Mouse (Mus musculus) midbrain, embryonic 10.5 days (tissue): Measurements from ENCODE around the gene Tmcc3. TPM values are rescaled to one million over a fixed set of nuclear protein-coding genes. Genes with fewer than 3 reads are reported as not detected.
"Not testable (repeated sequence)": the region's sequence is repeated elsewhere in the genome, so short reads cannot be mapped to it uniquely, and the experiment has no call there.

Experiments
- DNase-seq: peaks from one replicate; pipeline ENCODE4 v3.0.0-alpha.2; 2017; ENCODE audit warnings: low spot score
- H3K27ac ChIP-seq: fragments of 300-500 bp; sonication (generic); replicated peaks from 2 replicates; pipeline ENCODE4 v1.5.1; 2016; ENCODE audit warnings: mild to moderate bottlenecking
- H3K27me3 ChIP-seq: fragments of 300-500 bp; sonication (generic); 2 replicates; pipeline ENCODE4 v1.6.1; 2016; ENCODE audit warnings: low read depth, mild to moderate bottlenecking; ENCODE audit not compliant: poor library complexity, severe bottlenecking
- H3K36me3 ChIP-seq: fragments of 300-500 bp; sonication (generic); 2 replicates; pipeline ENCODE4 v1.6.1; 2016; ENCODE audit warnings: mild to moderate bottlenecking, moderate library complexity
- H3K4me1 ChIP-seq: fragments of 300-500 bp; sonication (generic); 2 replicates; pipeline ENCODE4 v1.6.1; 2016
- H3K4me3 ChIP-seq: fragments of 300-500 bp; sonication (generic); 2 replicates; pipeline ENCODE4 v1.5.1; 2016; ENCODE audit warnings: mild to moderate bottlenecking, moderate library complexity
- H3K9me3 ChIP-seq: fragments of 300-500 bp; sonication (generic); replicated peaks from 2 replicates; pipeline ENCODE4 v1.6.1; 2016; ENCODE audit warnings: mild to moderate bottlenecking
- WGBS: fragments of 180-500 bp; shearing (Covaris S2); methylation state at CpG from one replicate; pipeline ENCODE4 v1.1.7; 2016; 5-methylcytosine and 5-hydroxymethylcytosine counted together
- polyA plus RNA-seq: library from polyadenylated mRNA; unstranded; fragments of >200 nt; fragmentation: Nextera tagmentation; extraction: Ambion mirVana; gene quantifications from 2 replicates; pipeline ENCODE4 v1.2.1, GENCODE M21; 2016

Gene Tmcc3
- polyA plus RNA-seq, 1 experiment from 2014 or later = 2.9 TPM

DNA sequence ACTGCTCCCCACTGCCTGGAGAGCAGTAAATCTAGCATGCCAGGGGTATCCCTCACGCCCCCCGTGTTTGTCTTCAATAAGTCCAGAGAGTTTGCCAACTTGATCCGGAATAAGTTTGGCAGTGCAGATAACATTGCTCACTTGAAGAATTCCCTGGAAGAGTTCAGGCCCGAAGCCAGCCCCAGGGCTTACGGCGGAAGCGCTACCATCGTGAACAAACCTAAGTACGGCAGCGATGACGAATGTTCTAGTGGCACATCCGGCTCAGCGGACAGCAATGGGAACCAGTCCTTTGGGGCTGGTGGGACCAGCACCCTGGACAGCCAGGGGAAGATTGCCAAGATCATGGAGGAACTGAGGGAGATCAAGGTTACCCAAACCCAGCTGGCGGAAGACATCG, 267.1 kb downstream of the Tmcc3 start:
- DNase-seq = no peak
- Histone ChIP-seq H3K27me3 (no peaks in the 10 kb centered on the region), H3K9me3 (no peaks in the 10 kb centered on the region; the same call in 1 of the 2 replicates), H3K36me3 (0 out of 2 replicates have a peak, but pooled peaks cover 4% of the 10 kb centered on the region), H3K27ac (no peak overlapping the region), H3K4me3 (no peak overlapping the region), H3K4me1 (peaks cover 8% of the 10 kb centered on the region)
- 96% methylated on average over 15 of the region's 15 CpGs for WGBS

DNA sequence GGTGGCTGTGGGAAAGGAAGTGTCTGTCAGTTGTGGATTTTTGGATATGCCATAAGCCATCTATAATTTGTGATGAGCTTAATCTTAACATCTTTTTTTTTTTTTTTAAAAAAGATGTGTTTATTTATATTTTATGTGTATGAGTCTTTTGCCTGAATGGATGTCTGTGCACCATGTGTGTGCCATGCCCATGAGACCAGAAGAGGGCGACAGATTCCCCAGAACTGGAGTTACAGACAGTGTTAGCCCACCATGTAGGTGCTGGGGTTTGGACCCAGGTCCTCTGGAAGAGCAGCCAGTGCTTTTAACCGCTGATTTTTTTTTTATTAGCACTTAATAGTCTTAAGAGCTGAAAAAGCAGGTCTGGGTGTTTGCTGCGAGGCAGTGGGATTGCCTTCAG, 269.6 kb downstream of the Tmcc3 start:
- WGBS = 92% methylated on average over 3 of the region's 3 CpGs
- H3K27me3 ChIP-seq = no peaks in the 10 kb centered on the region; the same call in 1 of the 2 replicates
- DNase-seq = no peak
- no peaks in the 10 kb centered on the region; the same call in 1 of the 2 replicates for H3K9me3 ChIP-seq
- peaks cover 32% of the 10 kb centered on the region for H3K4me1 ChIP-seq
- no peak overlapping the region for H3K27ac ChIP-seq
- no peak overlapping the region for H3K4me3 ChIP-seq
- H3K36me3 ChIP-seq = 0 out of 2 replicates have a peak, but pooled peaks cover 4% of the 10 kb centered on the region

DNA sequence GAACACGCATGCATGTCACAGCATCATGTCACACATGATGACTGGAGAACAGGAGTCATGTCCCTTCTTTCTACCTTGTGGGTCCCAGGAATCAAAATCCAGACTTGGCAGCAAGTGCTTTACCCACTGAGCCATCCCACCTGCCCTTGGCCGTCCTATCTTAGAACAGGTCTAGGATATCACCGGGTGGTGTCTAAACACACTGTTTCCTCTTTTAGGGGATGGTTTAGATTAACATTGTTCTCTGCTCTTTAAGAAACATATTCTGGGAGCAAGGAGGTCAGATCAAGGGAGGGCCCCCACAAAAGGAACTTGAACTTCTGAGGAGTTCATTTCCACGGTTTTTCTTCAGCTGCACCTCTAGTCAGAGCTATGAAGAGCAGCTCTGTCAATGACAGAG, 272.0 kb downstream of the Tmcc3 start:
- no peaks in the 10 kb centered on the region; the same call in 1 of the 2 replicates for H3K9me3 ChIP-seq
- no peak for DNase-seq
- no peak overlapping the region; the same call in 1 of the 2 replicates for H3K27ac ChIP-seq
- H3K36me3 ChIP-seq = 0 out of 2 replicates have a peak, but pooled peaks cover 4% of the 10 kb centered on the region
- peaks cover 38% of the 10 kb centered on the region for H3K4me1 ChIP-seq
- no peak overlapping the region for H3K4me3 ChIP-seq
- peaks cover 5% of the 10 kb centered on the region; the same call in 1 of the 2 replicates for H3K27me3 ChIP-seq
- 78% methylated on average over 4 of the region's 4 CpGs for WGBS

DNA sequence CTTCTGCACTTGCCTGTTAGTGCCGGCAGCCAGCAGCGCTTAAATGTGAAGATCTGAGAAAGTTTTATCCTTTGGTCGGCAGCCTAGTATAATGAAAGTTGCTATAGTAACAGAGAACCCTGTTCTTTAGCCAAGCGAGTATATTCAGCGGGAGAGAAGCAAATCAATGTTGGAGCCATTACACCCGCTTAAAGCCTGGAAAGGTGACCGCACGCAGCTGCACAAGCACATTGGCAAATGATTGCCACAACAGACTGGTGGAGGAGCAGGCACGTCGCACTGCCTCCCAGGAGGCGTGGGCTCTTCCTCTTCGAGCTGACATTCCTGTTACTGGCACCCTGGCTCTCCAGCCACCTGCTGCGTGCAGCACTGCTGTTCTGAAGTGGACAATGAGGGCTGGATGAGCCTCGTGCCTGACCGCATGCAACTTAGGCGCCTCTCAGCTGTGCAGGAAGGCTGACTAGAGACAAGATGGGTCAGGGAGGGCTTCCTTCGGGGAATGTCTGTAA, 273.2 kb downstream of the Tmcc3 start:
- Histone ChIP-seq H3K4me1 (peaks cover 38% of the 10 kb centered on the region), H3K4me3 (peak overlapping the region; percentile 27), H3K27ac (peak overlapping the region; percentile 78), H3K36me3 (0 out of 2 replicates have a peak, but pooled peaks cover 4% of the 10 kb centered on the region), H3K27me3 (peaks cover 5% of the 10 kb centered on the region; the same call in 1 of the 2 replicates), H3K9me3 (no peaks in the 10 kb centered on the region; the same call in 1 of the 2 replicates)
- DNase-seq = peak; percentile 43
- 36% methylated on average over 17 of the region's 17 CpGs for WGBS

DNA sequence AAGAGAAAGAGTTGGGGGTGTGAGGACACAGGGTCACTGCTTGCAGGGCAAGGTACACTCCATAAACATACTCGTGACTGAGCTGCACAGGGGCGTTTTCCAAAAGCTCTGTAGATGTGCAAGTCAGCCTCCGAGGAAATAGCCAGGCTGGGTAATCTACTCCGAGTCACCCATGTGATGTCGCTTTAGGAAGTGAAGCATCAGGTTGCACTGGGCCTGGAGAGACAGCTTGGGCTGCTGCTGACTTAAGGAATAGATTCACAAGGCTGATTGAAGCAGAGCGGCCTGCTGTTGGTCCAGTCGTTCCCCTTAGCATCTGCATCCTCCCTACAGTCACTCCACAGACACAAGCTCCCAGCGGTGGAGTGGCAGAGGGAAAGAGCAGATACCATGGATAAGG, 274.1 kb downstream of the Tmcc3 start:
- DNase-seq = no peak
- 77% methylated on average over 8 of the region's 8 CpGs for WGBS
- peak overlapping the region; percentile 78; the same call in 1 of the 2 replicates for H3K27ac ChIP-seq
- H3K4me1 ChIP-seq = peaks cover 38% of the 10 kb centered on the region
- no peaks in the 10 kb centered on the region; the same call in 1 of the 2 replicates for H3K9me3 ChIP-seq
- H3K4me3 ChIP-seq = no peak overlapping the region
- 0 out of 2 replicates have a peak, but pooled peaks cover under 1% of the 10 kb centered on the region for H3K36me3 ChIP-seq
- peaks cover 5% of the 10 kb centered on the region; the same call in 1 of the 2 replicates for H3K27me3 ChIP-seq

DNA sequence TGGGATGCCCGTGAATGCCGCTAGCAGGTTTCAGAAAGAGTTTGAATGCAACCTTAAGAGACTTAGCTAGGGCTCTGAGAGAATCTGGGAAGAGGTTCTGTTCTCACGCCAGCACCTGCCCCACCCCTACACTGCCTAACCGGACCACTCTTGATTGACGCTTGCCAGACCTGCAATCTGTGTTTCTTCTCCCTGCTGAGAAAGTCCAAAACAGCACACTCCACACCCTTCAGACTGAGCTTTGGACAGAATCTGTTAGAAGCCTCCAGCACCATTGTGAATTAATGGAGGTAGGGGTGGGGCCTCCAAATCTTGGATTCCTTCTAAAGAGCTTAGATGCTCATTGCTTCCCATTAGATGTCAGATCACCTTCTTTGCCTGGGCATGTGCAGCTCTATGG, 277.2 kb downstream of the Tmcc3 start:
- no peak overlapping the region for H3K4me3 ChIP-seq
- H3K9me3 ChIP-seq = 0 out of 2 replicates have a peak, but pooled peaks cover 5% of the 10 kb centered on the region
- H3K27me3 ChIP-seq = peaks cover 5% of the 10 kb centered on the region; the same call in 1 of the 2 replicates
- WGBS = 92% methylated on average over 5 of the region's 5 CpGs
- H3K27ac ChIP-seq = no peak overlapping the region
- H3K36me3 ChIP-seq = no peaks in the 10 kb centered on the region
- H3K4me1 ChIP-seq = peaks cover 29% of the 10 kb centered on the region
- no peak for DNase-seq

DNA sequence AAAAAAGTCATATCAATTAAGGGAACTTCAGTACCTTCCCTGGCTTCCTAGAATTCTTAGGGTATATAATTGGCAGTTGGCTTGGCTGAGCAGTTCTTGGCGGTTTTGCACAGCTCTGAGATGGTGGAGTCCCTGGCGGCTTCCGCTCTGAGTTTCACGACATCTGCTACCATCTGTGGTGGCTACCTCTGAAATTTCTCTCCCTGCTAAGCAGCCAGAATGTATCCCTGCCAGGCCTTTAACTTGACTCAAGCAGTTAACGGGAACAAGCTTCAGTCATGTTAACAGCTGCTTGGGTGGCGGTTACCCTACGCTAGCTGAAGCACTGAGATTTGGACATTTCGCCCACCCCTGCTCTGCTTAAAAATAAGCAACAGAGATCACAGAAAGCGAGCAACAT, 284.0 kb downstream of the Tmcc3 start:
- Histone ChIP-seq H3K9me3 (0 out of 2 replicates have a peak, but pooled peaks cover 5% of the 10 kb centered on the region), H3K4me1 (0 out of 2 replicates have a peak, but pooled peaks cover 4% of the 10 kb centered on the region), H3K4me3 (no peak overlapping the region), H3K36me3 (no peaks in the 10 kb centered on the region), H3K27me3 (no peaks in the 10 kb centered on the region), H3K27ac (no peak overlapping the region)
- WGBS = 91% methylated on average over 9 of the region's 9 CpGs
- no peak for DNase-seq

DNA sequence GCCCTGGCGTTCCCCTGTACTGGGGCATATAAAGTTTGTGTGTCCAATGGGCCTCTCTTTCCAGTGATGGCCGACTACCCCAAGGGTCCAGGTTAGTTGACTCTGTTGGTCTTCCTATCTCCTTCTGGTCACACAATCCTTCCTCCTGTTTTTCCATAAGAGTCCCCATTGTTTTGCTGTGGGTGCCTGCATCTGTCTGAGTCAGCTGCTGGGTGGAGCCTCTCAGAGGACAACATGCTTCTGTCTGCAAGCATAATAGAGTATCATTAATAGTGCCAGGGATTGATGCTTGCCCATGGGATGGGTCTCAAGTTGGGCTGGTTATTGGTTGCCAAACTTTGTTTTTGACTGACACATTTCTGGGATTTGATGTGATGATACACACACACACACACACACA, 288.1 kb downstream of the Tmcc3 start:
- H3K27ac ChIP-seq, H3K4me3 ChIP-seq, H3K9me3 ChIP-seq, DNase-seq, H3K36me3 ChIP-seq, H3K27me3 ChIP-seq, H3K4me1 ChIP-seq: not testable (repeated sequence)
- WGBS = 85% methylated on average over 2 of the region's 2 CpGs

DNA sequence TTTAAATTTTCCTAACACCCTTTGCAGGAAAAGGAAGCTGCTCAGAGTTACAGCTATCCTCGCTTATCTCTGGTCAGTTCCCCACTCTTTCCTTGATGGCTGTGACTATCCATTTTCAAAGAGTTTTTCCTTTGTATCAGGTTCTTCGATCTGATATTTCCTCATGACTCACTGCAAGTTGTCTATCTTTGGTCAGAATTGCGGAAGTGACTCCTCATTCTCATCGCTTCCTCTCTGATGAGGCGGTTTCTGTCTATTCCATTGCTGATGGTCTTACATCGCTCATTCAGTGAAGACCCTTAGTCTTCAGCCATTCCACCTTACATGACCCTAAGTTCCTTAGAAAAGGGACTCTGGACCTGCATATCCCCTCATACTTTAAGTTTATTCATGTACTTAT, 289.3 kb downstream of the Tmcc3 start:
- Histone ChIP-seq H3K4me3 (no peak overlapping the region), H3K36me3 (no peaks in the 10 kb centered on the region), H3K9me3 (no peaks in the 10 kb centered on the region), H3K27me3 (no peaks in the 10 kb centered on the region), H3K4me1 (0 out of 2 replicates have a peak, but pooled peaks cover 4% of the 10 kb centered on the region), H3K27ac (no peak overlapping the region)
- WGBS = 86% methylated on average over 6 of the region's 6 CpGs
- no peak for DNase-seq

DNA sequence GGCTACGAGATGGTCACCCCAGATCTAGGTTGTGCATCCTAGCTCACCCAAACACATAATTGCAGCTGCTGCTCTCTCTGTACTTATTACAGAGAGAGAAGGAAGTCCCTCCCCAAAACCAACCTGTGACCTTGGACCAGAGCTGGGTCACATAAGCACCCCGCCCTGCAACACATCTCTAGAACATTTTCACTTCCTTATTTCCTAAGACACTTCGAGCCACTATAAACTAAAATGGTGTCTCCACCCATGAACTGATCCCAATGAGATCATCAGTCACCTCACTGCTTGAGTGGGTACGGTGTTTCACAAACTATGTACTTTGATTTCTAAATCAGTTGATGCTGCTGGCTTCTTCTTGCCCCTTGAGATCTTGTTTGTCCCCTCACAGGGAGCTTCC, 293.7 kb downstream of the Tmcc3 start:
- DNase-seq = no peak
- no peaks in the 10 kb centered on the region for H3K36me3 ChIP-seq
- 96% methylated on average over 4 of the region's 4 CpGs for WGBS

DNA sequence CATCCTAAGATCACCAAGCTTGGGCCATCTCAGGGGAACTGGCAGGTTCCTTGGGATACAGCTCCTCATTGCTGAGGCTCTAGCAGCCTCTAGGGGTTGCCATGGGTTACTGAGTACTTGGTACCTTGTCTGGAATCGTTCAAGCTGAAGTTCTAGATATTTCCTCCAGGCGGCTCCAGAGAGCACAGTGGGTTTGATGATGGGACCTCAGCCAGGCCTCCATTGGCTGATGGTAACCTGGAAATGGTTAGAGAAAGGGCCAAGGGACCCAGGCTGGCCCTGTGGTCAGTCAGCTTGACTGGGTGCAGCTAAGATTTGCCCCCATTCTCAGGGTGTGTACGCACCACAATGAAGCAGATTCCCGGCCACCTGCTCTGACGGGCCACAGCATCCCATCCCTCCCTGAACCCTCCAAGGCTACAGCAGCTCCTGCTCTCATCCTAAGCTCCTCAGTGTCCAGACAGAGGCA, 297.6 kb downstream of the Tmcc3 start:
- H3K27ac ChIP-seq = no peak overlapping the region
- peaks cover 14% of the 10 kb centered on the region for H3K4me1 ChIP-seq
- DNase-seq = peak; percentile 77
- no peaks in the 10 kb centered on the region for H3K27me3 ChIP-seq
- 52% methylated on average over 5 of the region's 5 CpGs for WGBS
- no peaks in the 10 kb centered on the region for H3K9me3 ChIP-seq
- no peaks in the 10 kb centered on the region for H3K36me3 ChIP-seq
- no peak overlapping the region for H3K4me3 ChIP-seq

More for the DNA sequence above, 293.7 kb downstream of the Tmcc3 start:
- H3K4me1 ChIP-seq = no peaks in the 10 kb centered on the region
- H3K27me3 ChIP-seq = no peaks in the 10 kb centered on the region
- no peaks in the 10 kb centered on the region for H3K9me3 ChIP-seq
- no peak overlapping the region for H3K4me3 ChIP-seq
- H3K27ac ChIP-seq = no peak overlapping the region

DNA sequence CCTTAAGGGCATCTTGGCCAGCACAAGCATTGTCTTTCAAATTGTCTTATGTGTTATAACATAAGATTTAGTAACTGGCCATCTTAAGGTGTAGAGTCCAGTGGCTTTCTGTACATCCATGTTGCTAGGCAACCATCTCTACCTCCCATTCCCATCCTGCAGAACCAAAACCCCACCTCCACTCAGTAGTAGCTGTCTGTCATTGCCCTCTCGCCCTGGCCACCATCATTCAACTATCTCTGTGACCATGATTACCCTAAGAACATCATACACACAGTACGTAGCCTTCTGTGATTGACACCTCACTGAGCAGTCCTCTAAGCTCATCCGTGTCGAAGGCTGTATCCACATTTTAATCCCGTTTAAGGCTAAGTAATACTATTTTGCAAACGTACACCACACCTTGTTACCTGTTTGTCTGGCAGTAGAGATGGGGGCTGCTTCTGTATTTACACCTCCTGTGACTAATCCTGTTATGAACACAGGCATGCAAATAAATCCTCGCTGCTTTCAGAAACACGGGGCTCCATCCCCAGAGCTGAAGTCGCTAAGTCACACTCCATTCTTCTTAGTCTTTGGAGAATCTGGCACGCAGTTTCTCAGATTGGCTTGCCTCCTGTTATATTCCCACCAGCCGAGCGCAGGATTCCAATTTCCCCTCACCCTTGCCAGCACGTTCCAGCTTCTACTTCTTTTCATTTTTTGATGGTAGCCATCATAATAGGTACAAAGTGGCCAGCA, 299.6 kb downstream of the Tmcc3 start:
- 65% methylated on average over 13 of the region's 13 CpGs for WGBS
- DNase-seq = no peak
- peaks cover 14% of the 10 kb centered on the region for H3K4me1 ChIP-seq
- H3K36me3 ChIP-seq = no peaks in the 10 kb centered on the region
- no peaks in the 10 kb centered on the region for H3K9me3 ChIP-seq
- no peaks in the 10 kb centered on the region for H3K27me3 ChIP-seq
- H3K4me3 ChIP-seq = no peak overlapping the region
- no peak overlapping the region for H3K27ac ChIP-seq

DNA sequence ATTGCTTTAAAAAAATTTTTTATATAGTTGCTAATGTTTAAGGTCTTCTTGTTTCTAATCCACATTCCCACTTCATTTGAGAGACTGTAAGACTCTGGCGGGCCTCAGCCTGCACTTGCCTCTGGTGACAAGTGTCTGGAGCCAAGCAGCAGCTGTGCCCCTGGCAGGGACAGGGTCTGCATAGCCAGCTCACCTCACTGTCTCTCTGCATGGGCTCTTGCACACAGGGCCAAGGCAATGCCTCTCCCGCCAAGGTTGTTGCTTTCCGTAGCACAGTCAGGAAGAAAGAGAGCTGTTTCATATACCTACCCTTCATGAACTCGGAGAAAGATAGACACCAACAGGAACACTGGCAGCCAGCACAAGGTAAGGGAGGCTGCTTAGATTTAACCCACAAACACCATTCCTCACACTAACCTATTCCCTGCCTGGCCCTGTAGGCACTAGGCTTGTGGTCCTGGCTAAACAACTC, 300.3 kb downstream of the Tmcc3 start:
- Histone ChIP-seq H3K4me1 (peaks cover 14% of the 10 kb centered on the region), H3K27me3 (no peaks in the 10 kb centered on the region), H3K4me3 (no peak overlapping the region), H3K9me3 (no peaks in the 10 kb centered on the region), H3K36me3 (no peaks in the 10 kb centered on the region), H3K27ac (no peak overlapping the region)
- no peak for DNase-seq
- 84% methylated on average over 4 of the region's 4 CpGs for WGBS
